Mouse (Mus musculus) heart, postnatal 0 days (tissue): ENCODE data around the gene D130052B06Rik.

Experiments
- CTCF ChIP-seq: IDR thresholded peaks from 2 replicates; pipeline ENCODE4 v1.5.1; 2016; ENCODE audit warnings: antibody characterized with exemption, control low read depth, low read depth
- EP300 ChIP-seq: IDR thresholded peaks from 2 replicates; pipeline ENCODE4 v1.6.1; 2016; ENCODE audit warnings: antibody characterized with exemption, low read depth

GRCm38 (mm10) chr11:33590771-33591170 lies 8.3 kb upstream of the D130052B06Rik start:
- TF ChIP-seq EP300 (no peak), CTCF (no peak)
